Mouse (Mus musculus) common myeloid progenitor, adult 5-6 weeks (primary cell): Measurements from ENCODE around the gene Krtap17-1. TPM values are rescaled to one million over a fixed set of nuclear protein-coding genes. Genes with fewer than 3 reads are reported as not detected.
A peak's percentile ranks its signal among the peaks of the same experiment; 100 is the strongest.

Experiments used
- ATAC-seq: replicated peaks from 2 replicates; pipeline ENCODE4 v1.8.0; 2016; ENCODE audit warnings: low read depth, mild to moderate bottlenecking, moderate TSS enrichment, inconsistent platforms; ENCODE audit not compliant: poor library complexity, severe bottlenecking
- total RNA-seq: library from RNA; stranded (forward); fragments of 200-1000, 187-1606 nt; gene quantifications from 2 replicates; pipeline ENCODE4 v1.2.3, GENCODE M21; 2017

The Krtap17-1 gene
- total RNA-seq = not detected in 2 replicates

DNA sequence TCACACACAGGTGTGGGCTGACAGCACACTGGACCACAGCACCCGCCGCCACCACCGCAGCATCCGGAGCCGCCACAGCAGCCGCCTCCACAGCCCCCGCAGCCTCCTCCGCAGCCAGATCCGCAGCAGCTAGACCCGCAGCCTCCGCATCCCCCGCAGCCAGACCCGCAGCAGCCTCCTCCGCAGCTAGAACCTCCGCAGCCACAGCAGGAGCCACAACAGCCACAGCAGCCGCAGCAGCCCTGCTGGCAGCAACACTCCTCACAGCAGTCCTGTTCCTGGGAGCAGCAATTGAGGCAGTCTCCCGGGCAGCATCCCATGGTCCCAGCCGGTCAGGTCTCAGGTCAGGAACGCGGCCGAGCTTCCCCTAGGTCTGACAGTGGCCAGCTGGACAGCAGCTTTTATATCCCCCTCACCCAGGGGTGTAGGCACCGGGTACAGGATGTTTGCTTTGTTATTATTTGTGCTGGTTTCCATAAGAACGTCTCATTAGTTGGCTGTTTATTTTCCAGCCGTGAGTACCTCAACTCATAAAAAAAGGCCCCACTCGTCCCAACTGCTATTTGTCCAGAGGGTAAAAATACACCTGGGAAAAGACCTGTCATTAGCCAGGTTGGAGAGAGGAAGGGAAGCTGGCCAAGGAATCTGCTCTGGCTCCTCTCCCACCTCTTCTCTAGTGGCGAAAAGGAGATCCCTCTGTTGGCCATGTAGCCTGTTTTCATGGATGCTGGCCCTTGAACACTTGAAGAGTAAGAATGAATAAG is at the start of gene Krtap17-1:
TSS of gene Krtap17-1 (minus strand) at position 375 of the 764 bp plus-strand sequence.
- ATAC-seq = no peak

DNA sequence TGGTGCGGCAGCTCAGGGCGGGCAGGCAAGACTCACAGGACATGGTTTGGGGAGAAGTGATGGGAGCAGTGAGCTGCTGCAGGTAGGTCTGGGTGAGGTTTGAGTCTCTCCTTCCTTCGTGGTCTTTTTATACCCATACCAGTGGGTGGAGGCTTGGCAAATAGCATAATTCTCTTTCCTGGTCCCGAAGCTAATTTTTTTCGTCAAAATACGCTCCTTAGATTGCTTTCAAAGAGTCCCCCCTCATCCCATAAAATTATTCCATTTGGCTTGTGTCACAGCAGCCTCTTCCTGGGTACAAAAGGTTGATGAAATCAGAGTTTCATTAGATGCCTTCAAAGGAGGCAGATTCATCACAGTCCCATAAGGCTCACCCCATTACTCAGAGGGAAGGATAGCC is 47.7 kb upstream of the Krtap17-1 start, which contains the start of gene Krt34:
TSS of gene Krt34 (minus strand) at position 101 of the 400 bp plus-strand sequence.
- ATAC-seq = no peak

DNA sequence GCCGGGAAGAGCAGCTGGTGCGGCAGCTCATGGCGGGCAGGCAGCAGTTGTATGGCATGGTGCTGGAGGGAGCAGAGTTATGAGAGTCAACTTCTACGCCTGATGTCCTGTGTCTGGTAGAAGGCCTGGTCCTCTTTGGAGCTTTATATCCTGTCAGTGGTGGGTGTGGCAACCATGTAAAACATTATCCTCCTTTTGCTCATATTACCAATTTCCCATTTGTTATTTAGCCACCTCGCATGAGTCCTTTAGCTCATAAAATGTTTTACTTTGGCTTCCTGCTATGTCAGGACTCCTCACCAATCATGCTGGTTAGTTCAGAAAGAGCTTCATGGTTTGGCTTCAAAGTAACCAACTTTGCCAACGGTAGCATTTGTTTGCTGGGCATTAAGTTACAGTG is 36.0 kb upstream of the Krtap17-1 start, which contains the start of gene Krt33b:
TSS of gene Krt33b (minus strand) at position 101 of the 400 bp plus-strand sequence.
- ATAC-seq = no peak

DNA sequence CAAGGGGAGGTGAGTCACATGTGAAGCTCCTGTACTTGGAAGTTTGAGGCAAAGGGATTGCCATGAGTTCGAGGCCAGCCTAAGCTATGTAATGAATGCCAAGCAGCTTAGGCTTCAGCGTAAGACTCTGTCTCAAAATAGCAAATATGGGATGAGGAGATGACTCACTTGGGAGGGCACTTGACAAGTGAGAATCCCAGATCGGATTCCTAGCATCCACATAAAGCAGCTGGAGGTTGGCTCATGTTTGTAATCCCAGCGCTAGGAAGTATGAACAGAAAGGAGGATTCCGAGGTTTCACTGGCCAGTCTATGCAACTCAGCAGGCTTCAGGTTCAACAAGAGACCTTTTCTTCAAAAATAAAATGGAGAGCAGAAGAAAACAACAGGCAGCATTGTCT is 27.6 kb upstream of the Krtap17-1 start:
- no peak for ATAC-seq

DNA sequence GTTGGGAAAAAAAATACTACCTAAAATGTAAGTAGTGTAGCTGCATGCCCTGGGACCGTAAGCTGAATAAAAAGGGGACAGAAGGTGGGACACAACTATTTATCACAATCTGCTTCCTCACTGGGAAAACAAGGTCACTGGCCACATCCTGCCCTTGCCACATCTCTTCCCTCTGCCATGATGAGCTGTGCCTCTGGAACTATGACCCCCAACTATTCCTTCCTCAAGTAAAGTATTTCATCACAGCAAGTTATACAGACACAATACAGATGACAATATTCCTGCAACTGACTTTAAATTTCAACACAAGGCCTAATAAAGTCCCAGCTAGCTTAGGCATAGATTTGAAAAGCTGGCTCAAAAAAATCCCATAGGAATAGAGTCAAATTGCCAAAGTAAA is 25.7 kb upstream of the Krtap17-1 start:
- no peak for ATAC-seq

DNA sequence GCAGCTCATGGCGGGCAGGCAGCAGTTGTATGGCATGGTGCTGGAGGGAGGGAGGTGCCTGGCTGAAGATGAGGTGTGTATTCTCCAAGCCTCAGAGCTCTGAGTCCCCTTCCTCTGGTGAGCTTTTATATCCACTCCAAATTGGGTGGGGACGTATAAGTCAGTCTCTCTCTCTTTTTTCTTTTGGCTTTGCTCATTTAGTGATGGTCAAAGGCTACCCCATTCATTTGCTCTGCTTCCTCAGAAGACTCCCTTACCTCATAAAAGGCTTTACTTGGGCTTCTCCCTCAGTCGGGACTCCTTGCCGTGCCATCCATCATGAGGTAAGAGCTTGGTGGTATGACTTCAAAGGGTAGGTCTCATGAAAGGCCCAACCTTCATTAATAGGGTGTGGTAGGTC is 22.3 kb upstream of the Krtap17-1 start, which contains the start of gene Krt33a:
TSS of gene Krt33a (minus strand) at position 101 of the 400 bp plus-strand sequence.
- ATAC-seq = no peak

DNA sequence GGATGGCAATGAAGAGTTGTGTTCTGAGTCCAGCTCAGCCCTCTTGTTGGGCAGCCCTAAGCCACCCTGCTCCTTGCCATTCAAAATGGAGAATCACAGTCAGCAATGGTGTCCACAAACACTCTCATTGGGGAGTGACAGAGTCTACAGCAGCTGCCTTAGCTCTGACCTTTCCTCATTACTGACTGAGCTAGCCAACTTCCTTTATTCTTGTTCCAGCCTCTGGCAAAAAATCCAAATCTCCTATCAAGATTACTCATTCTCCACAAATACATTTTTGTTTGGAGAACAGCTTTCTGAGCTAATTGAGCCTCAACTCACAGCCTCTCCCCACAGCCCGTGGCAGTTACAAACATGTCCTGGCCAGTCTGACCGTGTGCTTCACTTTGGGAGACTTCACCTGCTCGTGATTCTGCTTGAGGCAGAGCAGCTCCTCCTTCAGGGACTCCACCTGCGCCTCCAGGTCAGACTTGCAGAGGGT is 19.9 kb upstream of the Krtap17-1 start:
- no peak for ATAC-seq

DNA sequence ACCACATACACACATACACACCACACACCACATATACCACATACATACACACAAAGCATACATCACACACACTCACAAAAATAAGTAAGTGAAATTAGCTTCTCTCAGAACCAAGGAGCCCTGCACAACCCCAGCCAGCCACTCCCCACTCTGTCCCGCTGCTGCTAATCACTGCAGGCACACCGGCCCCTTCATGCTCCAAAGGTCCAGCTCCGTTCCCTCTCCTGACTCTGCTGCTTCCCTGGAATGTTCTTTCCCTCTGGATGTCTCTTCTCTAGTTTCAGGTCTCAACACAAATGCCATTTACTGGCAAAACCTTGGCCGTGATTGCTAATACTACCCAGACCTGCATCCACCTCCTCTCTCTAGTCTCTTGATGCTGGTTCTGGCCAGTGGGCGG is 16.9 kb upstream of the Krtap17-1 start:
- ATAC-seq = no peak

DNA sequence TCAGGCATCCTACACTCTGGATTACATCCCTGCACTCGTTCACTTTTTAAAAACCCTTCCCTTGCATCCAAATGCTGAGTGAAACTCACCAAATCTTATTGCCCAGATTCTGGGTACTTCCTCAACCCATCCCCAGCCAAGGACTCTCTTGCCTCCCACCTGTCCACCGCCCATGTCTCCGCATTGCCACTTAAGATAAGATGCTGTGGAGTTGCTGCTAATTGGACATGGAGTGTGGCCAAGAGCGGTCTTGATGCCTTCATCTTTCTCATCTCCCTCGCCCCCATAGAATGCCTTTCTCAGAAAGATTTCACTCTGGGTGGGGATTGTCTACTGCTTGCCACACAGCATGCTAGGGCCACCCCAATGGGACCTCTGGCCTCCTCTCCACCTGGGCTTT is 14.5 kb upstream of the Krtap17-1 start:
- ATAC-seq = no peak

DNA sequence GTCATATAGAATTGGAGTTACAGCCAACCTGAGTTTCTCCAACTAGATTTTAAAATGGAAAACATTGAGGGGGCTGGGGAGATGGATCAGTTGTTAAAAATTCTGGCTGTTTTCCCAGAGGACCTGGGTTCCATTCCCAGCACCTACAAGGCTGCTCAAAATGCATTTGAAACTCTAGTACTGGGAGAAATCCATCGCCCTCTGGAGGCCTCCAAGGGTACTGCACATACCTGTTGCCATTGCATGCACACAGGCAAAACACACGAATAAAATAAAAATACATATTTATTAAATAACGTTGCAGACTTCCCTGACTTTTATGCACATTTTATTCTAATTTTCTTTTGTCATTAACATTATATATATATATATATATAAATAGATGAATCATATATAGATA is 12.8 kb upstream of the Krtap17-1 start:
- ATAC-seq = no peak

DNA sequence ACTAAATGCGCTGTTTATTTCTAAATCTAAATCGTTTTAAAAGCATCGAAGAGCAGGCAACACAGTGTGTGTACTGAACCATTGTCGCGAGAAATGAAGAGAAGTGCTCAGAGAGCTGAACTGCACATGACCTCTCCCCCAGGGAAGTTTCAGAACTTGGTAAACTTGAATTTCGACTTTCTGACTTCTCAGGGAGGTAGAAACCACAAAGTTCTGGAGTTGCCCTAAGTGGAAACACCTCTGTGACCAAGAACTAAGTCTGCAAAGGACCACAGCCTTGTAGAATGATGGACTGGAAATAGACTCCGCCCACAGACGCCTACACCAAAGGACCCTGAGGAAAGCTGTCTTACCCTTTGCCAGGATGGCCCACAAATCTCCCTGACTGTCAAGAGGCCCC is 12.1 kb upstream of the Krtap17-1 start:
- no peak for ATAC-seq

DNA sequence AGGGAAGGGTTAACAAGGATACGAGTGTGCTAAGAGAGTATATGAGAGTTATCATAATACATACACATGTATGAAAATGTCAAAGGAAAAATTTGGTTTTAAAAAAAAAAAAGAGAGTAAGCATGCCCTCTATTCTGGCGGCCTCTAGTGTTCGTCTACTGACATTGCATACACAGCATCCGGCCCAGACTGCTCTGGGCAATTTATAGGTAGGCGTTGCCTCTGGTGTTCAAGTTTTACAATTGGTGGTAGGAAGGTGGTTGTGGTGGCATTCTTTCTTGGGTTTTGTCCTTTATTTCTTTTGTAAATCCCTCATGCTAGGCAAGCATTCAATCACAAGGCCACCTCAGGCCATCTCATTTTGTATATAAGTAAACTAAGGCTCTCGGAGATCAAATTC is 11.1 kb upstream of the Krtap17-1 start:
- ATAC-seq = peak; percentile 69; the same call in 1 of the 2 replicates

DNA sequence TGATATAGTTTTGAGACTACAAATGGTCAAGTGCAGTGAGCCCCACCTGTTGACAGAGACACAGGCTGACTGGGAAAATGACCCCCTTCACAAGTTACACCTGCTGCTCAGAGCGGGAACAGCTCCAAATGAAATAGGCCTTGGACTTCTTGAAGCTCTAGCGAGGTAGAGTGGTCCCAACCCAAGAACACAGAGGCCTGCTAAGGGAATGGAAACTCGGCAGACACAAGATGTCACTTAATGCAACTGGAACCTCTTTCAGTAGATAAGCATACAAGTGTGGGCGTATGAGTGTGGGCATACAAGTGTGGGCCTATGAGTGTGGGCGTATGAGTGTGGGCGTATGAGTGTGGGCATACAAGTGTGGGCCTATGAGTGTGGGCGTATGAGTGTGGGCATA is 5.3 kb upstream of the Krtap17-1 start:
- ATAC-seq = no peak

DNA sequence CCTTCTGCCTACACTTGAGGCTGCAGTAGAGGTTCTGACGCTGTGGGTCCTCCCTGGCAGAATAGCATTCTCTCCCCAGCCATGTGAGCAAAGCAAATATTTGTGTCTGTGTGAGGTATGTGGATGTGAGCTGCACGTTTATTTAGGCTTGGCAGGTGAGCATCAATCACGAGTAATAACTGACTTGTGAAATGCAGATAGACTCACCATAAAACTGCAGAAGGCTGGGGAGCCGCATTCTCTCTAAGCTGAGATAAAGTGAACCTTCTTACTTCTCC is 529 bp upstream of the Krtap17-1 start:
- no peak for ATAC-seq

DNA sequence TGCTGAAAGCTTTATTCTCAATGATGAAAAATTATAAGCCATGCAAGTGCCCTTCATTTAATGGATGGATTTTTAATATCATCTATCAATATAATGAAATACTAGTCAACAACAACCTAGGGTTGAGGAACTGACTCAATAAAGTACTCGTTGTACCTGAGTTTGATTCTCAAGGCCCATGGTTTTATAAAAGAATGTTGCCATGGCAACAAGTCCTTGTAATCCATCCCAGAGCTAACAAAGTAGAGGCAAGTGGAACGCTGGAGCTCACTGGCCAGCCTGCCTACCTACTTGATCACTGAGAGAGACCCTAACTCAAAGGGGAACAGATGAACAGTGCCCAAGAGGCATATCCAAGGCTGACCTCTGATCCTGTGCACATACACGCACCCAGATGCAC is 3.2 kb downstream of the Krtap17-1 start:
- ATAC-seq = no peak

DNA sequence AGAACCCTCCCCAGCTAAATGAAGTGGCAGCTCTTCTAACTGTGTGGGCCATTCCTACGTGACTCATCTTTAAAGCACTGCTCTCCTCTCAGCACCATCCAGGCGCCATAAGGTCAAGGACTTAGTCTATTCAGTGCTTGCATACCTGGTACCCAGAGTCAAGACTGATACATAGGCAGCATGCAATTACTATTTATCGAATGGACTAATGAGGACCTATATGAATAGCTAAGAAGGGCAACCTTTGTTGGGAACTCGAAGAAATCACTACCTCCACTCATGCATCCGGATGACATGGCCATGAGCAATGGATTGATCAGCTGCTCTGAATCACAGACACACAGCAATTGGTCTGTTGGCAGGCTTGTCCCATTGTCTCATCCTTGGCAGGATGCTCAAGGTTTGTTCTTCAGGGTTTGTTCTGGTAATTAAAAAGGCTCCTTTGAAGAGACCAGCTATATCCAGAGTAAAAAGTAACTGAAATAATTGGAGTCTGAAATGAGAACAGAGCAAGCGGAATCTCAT is 3.9 kb downstream of the Krtap17-1 start:
- no peak for ATAC-seq

DNA sequence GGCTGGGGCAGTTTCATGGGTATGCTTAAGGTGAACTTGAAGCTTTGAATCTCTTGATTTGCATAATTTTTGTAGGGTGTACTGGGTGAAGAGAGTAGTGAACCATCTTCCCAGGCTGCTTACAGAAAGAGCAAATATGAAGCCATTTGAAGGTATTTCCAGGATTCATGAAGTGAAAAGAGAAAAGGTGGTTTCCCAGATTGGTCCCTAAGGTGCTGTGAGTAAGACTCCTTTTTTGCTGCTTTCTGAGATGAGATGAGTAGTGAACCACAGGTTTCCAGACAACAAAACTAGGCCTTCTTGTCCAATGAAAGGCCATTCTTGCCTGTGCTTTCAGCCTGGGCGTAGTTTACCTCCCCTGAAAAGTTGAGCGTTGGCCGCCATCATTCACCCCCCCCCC is 5.3 kb downstream of the Krtap17-1 start:
- ATAC-seq = no peak

DNA sequence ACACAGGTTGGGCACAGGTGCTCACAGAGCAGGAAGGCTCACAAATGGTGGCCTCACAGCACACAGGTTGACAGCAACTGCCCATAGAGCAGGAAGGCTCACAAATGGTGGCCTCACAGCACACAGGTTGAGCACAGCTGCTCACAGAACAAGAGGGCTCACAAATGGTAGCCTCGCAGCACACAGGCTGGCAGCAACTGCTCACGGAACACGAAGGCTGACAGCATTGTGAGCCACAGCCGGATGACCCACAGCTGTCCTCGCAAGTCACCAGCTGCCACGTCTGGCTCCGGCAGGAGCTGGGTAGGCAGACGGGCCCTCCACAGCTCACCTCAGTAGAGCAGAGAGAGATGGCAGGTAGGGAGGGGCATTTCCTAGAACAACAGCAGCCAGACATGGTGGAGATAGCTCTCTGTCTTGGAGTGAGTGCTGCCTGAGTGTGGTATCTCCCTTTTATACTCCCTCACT is 7.6 kb downstream of the Krtap17-1 start, which contains the start of gene Krtap16-1:
TSS of gene Krtap16-1 (minus strand) at position 418 of the 468 bp plus-strand sequence.
- no peak for ATAC-seq

DNA sequence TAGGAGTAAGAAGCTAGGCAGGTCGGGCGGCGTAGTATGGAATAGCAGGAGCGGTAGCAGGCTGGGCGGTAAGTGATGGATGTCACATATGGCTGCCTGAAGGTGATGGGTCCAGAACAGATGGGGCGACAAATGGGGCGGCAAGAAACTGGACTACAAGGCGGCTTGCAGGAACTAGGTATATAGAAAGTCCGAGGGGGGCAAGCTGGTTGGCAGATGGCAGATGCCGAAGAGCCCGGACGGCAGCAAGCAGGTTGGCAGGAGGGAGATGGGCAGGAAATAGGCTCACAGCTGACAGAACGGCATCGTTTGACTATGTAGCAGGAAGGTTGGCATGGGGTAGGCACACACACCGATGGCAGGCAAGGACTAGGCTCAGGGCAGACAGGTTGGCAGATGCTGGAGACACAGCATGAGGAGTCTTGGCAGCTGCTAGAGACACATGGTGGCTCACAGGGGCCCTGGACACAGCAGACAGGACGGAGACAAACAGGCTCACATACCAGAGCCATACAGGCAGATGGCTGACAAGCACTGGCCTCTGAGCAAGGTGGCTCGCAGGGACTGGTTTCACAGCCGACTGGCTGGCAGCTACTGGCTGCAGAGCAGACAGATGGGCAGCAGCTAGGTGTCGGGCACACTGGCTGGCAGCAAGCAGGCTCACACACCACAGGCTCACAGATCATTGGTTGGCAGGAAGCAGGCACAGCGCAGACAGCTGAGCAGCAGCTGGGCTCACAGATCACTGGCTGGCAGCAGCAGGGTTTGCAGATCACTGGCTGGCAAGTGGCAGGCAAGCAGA is 8.3 kb downstream of the Krtap17-1 start:
- ATAC-seq = no peak

DNA sequence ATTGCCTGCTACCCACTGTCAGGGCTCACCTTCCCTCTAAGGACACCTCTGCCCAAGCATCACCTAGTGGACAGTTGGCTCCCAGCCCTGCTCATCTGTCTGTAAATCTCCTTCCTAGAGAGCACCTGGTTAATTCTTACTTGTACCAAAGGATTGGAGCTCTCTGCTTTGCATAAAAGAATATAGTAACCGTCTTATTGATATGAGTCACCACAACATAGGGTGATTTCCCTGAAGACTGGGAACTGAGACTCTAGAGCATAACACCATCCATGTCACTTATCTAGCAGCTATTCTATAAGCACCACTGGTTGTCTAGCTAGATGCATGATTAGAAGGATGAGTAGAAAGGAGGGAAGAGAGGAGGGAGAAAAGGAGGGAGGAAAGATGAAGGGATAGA is 10.4 kb downstream of the Krtap17-1 start:
- ATAC-seq = no peak

DNA sequence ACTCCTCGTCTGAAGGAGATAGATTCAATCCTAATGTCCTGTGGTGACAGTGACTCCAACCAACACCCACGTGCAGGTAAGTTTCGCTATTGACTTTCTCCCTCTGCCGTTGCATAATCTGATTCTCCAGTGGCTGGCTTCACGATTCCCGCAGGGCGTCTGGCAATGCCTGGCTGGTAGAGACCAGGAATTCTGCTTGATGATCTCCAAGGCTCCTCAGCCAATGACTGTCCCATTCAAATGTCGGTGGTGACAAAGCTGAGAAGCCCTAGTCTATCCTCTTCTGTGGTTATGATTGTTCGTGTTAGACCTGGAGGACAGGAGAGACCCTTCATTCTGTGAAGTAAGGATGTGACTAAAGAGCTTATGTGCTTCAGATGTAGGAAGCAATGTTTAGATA is 11.1 kb downstream of the Krtap17-1 start:
- no peak for ATAC-seq
